Mouse (Mus musculus): ENCODE data around the gene Spag9.
"Not testable (repeated sequence)": the region's sequence is repeated elsewhere in the genome, so short reads cannot be mapped to it uniquely, and the experiment has no call there.

Gene Spag9

GRCm38 (mm10) chr11:93987026-93987425 lies 8.9 kb upstream of the Spag9 start:
- DNase-seq: peak; percentile 50 to 57

- DNase-seq: peak; percentile 41 to 47
These were observed 8.1 kb upstream of the Spag9 start for GRCm38 (mm10) chr11:93987625-93988327.

- no peak for DNase-seq
These were observed 7.4 kb upstream of the Spag9 start for GRCm38 (mm10) chr11:93988328-93989062.

- peak in 1 of 2 experiments; percentile 15 for DNase-seq
These were observed 1.4 kb upstream of the Spag9 start for GRCm38 (mm10) chr11:93994531-93994930.

- DNase-seq: peak; percentile 87 to 91
These were observed 676 bp upstream of the Spag9 start for GRCm38 (mm10) chr11:93995111-93995719.

DNA sequence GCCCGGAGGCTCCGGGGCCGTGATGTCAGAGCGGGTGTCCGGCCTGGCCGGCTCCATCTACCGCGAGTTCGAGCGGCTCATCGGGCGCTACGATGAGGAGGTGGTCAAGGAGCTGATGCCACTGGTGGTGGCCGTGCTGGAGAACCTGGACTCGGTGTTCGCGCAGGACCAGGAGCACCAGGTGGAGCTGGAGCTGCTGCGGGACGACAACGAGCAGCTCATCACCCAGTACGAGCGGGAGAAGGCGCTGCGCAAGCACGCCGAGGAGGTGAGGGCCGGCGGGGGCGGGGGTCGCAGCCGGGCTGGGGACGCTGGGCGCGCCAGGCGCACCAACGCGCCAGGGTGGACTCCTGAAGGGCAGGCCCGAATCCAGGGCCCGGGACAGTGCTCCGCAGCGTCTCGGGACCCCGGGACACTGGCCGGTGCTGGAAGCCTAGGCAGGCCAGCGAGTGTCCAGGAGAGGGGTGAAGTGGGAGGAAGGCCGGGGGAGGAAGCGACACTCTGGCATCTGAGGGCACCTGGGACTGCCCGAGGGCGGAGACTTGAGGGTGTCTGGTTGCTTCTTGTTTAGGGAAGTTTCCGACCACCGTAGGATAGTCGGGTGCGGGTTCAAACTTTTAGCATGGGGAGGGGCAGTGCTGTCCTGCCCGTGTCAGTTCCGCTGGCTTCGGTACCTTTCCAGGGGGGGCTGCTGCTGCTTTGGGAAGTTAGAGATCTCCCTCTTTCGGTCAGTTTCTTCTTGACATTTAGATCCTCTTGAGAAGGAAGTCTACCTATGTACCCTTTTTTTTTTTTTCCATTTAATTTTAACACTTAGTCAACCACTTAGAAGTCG lies 632 bp downstream of the Spag9 start:
- peak; percentile 76 to 78 for DNase-seq

DNA sequence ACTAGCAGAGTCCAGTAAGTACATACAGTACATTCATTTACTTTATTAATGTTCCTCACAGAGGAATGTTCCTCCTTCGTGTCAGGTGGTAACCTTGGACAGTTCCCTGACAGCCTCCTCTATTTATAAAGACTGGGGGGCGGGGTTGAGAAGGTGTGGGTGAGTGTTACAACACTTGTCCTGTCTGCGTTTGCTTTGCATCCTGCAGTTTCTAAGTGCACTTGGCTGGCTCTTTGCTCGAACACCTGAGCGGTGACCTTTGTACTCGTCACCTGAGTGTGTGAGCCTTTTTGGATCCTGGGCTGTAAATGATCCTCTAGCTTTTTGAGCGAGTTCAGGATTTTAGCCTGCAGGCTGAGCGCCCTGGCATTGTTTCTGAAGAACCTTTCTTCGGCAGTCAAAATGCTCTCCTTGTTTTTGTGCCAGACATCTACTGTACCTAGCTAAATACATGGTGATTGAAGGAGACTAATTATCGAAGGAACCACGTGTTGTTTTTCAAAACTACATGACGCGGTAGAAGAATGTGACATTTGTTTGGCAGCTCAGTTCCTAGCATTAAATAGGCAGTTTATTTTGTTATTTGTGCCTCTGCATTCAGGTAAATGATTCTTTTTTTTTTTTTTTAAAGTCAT lies 1.4 kb downstream of the Spag9 start:
- DNase-seq: peak; percentile 65 to 68

GRCm38 (mm10) chr11:93999276-93999675 lies 3.4 kb downstream of the Spag9 start:
- DNase-seq: no peak

DNA sequence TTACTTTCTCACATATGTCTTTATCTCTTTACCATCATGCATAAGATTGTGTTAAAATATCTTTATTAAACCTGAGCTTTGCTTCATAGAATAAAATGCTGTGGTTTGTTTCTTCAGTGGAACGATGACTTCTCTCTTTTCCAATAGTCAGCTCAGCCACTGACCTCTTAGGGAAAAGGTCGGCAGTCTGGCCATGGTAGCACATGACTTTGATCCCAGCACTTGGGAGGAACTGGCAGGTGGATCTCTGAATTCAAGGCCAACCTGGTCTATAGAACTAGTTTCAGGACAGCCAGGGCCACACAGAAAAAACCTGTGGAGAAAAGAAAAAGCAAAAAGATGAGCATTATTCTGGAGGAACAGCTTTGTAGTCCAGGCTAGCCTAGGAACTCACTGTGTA lies 7.5 kb downstream of the Spag9 start:
- no peak for DNase-seq

DNA sequence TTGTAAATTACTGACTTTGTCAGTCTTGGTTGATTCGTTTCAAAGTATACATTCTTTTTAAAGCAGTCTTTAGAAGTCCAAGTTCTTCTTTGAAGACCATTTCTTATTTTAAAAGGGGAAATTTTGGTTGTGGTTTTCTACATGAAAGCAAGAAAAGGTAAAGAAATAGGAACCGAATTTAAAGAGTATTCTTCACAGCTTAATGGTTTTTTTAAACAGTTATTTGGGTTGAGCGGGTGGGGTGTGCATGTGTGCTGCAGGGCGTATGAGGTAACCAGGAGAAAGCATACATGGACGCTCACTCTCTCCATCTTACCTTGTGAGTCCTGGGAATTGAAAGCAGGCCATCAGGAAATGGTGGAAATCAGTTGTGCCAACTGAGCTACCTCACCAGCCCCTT lies 23.2 kb downstream of the Spag9 start:
- peak; percentile 35 to 47 for DNase-seq

DNA sequence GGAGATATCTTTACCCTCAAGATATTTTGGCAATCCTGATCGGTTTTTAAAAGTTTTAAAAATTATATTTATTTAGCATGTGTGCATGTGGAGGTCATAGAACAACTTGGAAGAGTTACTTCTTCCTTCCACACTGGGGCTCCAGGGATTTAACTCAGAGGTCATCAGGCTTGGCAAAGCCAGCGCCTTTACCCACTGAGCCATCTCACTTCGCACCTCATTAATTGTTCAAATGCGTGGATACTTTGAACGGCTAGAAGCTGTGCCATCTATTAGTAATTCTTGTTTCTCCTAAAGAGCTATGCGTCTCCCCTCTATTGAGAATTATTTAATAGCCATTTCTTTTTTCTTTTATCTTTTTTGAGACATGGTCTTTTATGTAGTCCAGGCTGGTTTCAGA lies 24.5 kb downstream of the Spag9 start:
- DNase-seq: no peak

DNA sequence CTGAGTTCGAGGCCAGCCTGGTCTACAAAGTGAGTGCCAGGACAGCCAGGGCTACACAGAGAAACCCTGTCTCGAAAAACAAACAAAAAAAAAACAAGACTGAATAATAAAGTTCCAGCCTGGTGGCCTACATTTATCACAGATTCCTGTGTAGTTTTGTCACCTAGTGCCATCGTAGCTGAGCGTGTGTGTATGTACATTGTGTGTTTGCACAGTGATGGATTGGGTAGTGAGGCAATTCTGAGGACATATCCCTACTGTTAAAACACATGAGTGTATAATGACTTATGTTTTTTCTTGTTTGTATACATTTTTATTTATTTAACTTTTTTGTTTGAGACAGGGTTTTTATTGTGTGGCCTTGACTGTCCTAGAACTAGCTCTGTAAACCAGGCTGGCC lies 30.4 kb downstream of the Spag9 start:
- no peak for DNase-seq

- DNase-seq: no peak
These were observed 36.2 kb downstream of the Spag9 start for GRCm38 (mm10) chr11:94032084-94032483.

DNA sequence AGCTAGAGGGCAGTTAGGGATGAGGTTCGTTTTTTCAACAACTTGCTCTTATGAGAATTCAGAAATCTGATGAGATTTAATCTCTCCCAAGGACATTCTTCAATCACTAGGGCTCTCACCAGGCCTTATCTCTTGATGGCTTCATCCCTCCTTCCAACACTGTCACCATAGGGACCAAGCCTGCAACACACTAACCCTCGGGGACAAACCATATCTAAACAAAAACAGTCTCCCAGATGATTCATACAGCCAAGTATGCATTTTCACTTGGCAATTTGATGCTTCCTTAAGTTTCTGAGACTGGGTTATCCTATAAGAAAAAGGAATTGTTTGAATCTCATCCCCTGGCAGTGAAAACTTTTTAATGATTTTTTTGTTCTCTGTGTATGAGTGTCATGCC lies 37.1 kb downstream of the Spag9 start:
- no peak for DNase-seq

- peak; percentile 23 to 32 for DNase-seq
These were observed 40.1 kb downstream of the Spag9 start for GRCm38 (mm10) chr11:94035974-94036373.

DNA sequence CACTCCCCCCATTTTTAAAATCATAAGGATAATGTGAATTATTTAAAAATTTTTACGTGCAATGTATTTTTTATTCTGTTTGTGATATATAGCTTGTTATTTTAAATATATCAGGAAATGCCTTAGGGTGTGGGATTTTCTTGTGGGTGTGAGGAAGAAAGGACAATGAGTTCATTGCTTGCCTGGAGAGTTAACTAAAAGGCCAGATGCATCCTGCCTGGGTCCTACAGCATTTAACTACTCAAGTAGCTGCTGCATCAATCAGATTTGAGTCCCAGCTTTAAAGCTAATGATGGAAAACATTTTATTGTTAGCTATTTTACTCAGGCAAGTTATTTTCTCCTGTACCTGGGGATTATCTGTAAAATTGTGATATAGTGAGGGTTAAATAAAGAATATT lies 45.6 kb downstream of the Spag9 start:
- DNase-seq: no peak

- DNase-seq: not testable (repeated sequence)
These were observed 46.4 kb downstream of the Spag9 start for GRCm38 (mm10) chr11:94042301-94042700.

- no peak for DNase-seq
These were observed 48.4 kb downstream of the Spag9 start for GRCm38 (mm10) chr11:94043998-94044985.

- DNase-seq: no peak
These were observed 49.1 kb downstream of the Spag9 start for GRCm38 (mm10) chr11:94045016-94045415.

DNA sequence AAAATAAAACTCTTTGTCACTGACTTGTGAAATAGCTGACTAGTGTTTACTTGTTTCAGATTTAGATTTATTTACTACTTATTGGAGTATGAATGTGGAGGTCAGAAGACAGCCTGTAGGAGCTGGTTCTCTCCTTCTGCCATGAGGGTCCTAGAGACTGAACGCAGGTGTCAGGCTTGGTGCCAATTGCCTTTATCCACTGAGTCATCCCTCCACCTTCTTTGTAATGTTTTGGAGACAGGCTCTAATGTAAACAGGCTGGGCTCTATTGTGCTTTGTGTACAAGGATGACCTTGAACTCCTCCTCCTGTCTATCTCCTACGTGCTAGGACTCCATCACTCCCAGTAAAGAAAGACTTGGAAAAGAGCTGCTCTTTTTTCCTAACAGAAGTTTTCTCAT lies 51.4 kb downstream of the Spag9 start:
- DNase-seq: no peak

DNA sequence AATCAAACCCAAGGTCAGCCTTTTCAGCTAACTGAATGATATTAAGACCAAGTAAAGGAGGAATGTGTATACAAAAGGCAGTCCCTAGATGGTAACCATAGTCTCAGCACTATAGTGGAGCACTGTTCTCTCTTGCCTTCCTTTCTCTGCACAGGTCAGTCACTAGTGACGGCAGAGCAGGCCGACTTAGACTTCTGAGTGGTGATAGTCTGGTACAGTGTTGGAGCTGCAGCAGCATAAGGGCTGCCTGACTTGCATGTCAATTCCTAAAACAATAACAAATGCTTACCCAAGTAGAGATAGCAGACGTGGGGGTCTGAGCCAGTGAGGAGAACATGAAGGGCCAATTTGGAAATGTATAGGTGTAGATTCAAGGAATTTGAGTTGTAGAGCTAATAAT lies 58.3 kb downstream of the Spag9 start:
- no peak for DNase-seq

All from B cell, adult 2 months (primary cell).